ENCODE assay signal across 8 mouse cellular contexts in the genomic region with DNA sequence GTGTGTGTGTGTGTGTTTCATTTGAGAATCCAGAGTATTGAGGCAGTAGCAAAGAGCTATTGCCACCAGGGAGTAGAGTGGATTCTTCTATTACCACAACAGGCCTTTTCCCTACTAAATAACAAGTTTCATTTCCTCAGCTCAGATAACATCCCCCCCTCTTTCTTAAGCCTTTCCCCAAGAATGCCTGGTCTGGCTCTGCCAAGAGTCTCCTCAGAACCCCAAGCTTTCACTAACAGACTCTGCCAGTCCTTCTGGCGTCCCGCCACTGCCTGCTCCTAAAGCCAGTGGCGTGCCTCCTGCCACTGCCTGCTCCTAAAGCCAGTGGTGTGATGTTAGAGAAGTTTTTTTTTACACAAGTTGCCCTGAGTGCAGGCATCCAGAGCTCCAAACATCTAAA.
A peak's percentile ranks its signal among the peaks of the same experiment; 100 is the strongest.
DNase-seq lines count a peak whose midpoint lies in the region; ATAC-seq lines count a peak whose summit lies in the region.

No protein-coding gene starts in this region.

- ATAC-seq in activated CD4-positive, CD25-positive, alpha-beta regulatory T cell, adult 4 months = no peak
- no peak for ATAC-seq in erythroblast, adult 5-6 weeks (replicated peaks; ENCODE audit: low FRiP score, poor library complexity, severe bottlenecking)

- DNase-seq in heart, adult 11 months = peak; percentile 85
- no peak for DNase-seq in heart, adult 9 months (ENCODE audit: low spot score in 2 of 2)
- peak; percentile 46 for DNase-seq in 3134 (ENCODE audit: extremely low read depth, insufficient read length, low spot score)
- peak; percentile 68 for DNase-seq in adrenal gland, postnatal 10 days
- peak; percentile 45 for DNase-seq in kidney, postnatal 14 days
- no peak for DNase-seq in retina, embryonic 14.5 days (ENCODE audit: low spot score)

Comparison
In these comparisons a context has a peak if more than half of its experiments do, and no peak if none do; other contexts are left out.
1. DNase-seq: peak in heart, adult 11 months (single experiment), 3134 (single experiment), adrenal gland, postnatal 10 days (single experiment) and kidney, postnatal 14 days (single experiment); none in heart, adult 9 months (0 of 2) and retina, embryonic 14.5 days (single experiment).